Mouse (Mus musculus): ENCODE data around the gene Sgo2a. TPM values are rescaled to one million over a fixed set of nuclear protein-coding genes. Genes with fewer than 3 reads are reported as not detected.
"Not testable (repeated sequence)": the region's sequence is repeated elsewhere in the genome, so short reads cannot be mapped to it uniquely, and the experiment has no call there.

Gene Sgo2a
- 1 to 10 TPM; 3.7 to 4.9 (median 4.3) TPM for total RNA-seq (2022)

DNA sequence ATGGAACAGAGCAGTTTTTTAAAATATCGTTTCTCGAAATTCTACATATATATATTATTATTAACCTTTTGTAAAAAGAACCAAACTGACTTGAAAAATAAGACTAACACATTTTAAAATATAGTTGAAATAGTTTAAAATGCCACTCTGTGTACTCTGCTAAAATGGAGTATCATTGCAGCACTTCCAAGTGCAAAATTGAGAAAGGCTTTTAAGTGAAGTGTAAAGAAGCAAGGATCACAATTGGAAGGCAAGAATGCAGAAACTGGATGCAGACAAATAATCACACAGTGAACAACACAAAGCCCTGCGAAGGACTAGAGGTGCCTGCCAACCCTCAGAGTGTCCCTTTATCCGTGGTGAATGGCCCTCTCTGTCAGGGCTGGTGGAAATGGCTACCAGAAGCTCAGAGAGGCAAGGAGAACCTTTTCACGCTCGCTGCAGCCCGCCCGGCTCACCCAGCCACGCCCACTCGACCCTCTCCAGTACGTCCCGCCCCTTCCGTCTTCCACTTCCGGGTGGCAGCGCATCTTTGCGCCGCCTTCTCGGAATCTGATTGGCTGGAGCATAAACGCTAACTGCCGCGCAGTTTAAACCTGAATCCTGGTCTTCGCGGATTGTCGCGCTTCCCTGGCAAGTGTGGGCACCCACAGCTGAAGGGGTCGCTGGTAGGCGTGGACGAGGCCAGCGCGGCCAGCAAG is at the start of gene Sgo2a:
Sgo2a (plus strand) TSS at position 540 of the 701 bp plus-strand sequence.
- peak; percentile 88 for DNase-seq (ENCODE audit: low spot score)

DNA sequence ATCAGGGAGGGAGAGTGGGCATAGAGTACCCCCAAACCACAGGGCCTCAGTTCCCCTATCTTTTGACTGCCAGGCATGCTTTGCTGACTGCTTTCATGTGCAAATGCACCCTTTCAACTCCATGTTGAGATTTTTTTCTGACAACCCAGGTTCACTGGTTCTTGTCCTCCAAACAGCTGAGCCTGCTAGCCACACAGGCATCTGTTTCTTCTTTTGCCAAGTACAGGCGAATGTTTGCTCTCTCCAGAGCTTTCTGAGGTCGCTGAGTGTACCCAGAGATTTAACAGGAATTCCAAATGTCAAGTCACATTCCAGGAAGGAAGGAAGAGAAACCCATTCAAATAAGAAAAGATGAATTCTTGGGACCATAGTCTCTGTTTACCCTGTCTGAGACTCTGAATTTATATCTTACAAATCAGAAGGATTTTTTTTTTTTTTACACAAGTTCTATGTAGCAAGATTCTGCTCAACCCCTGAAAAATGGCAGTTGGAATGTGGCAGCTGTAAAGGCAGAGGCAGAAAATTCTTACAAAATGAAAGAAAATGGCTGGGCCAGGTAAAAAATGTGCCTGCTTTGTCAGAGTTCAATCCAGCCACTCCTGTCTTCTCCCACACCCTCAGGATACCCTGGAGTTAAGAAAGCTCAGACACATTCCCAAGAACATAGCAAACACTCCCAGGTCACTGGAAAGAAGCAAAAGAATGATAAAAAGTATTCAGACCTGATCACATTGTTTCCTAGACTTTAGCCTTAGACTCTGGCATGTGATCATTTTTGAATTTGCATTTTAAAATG is 48.0 kb upstream of the Sgo2a start:
- DNase-seq (ENCODE audit: low spot score), result no peak

DNA sequence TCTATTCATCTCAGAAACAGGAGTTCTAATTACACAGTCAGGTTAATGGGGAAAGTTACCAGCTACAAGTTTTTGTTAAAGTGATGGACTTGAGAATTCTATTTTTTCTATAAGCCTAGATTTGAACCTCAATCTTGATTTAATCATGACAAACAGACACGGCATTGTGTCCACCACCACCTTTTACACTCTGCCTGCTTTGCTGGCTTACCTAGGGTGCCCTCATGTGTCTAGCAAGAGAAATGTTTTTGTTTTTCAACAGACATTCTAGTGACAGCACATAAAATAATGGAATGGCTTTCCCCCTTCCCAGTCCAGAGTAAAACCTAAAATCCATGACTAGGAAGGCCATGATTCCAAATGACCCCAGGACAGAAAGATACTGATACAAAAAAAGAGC is 46.6 kb upstream of the Sgo2a start:
- DNase-seq (ENCODE audit: low spot score), result no peak

DNA sequence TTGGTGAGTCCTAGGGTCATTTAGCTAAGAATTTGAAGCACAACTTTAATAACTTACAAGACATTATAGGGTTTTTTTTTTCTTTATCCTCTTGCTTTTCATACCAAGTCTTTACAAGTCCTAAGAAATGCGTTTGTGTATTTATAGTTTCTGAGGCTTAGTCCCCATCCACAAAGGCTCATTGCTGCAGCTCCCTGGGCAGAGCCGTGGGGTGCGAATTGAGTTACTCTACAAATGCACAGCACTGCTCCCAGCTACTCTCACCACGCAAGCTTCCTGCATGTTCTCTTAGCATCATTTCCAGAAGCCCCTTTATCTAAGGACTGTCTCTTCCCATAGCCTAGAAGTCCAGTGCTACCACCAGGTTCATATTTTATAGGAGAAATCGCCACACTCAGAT is 46.1 kb upstream of the Sgo2a start:
- DNase-seq (ENCODE audit: low spot score), result no peak

DNA sequence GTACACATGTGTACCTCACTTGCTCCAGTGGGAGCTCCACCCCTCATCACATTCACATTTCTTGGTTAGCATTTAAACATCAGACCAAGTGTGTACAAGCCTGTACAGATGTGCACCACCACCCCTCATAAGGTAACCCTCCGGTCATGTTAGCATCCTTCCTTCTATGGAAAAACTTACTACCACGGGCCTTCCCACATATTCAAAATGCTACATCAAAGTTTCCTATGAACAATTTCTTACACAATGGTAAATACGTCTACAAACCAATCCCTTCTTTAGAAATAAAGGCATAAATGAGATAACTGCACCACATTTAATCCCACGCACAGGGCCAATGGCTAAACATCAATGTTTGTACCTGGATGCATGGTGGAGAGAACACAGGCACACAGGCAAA is 43.3 kb upstream of the Sgo2a start:
- DNase-seq (ENCODE audit: low spot score), result no peak

DNA sequence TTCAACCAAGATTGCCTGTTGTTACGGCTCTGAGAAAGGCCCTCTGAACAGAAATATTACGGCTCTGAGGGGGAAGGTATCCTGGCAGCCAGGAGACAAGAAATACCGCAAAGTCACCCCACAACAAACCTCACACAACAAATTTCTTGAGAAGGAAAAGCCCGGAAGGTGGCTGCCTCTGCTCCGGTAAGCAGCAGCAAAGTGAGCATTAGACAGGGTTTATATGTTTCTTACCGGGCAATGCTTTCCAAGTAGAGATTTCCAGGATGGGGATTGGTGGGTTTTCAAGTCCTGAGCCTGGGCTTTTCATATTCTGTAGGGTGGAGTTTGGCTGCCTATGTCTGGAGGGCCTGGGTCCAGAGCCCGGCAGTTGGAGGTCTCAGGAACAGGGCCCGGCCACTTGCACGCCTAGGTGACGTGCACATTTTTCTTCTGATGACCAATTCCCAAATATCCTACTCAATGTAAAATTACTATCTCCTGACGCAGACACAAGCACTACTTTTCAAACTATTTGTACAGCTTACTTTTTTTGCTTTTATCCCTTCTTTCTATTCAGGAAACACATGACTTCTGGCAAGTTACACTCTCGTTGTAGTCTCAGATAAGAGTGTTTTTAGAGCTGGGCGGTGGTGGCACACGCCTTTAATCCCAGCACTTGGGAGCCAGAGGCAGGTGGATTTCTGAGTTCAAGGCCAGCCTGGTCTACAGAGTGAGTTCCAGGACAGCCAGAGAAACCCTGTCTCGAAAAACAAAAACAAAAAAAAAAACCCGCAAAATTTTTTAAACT is 42.0 kb upstream of the Sgo2a start:
- DNase-seq (ENCODE audit: low spot score), result no peak

DNA sequence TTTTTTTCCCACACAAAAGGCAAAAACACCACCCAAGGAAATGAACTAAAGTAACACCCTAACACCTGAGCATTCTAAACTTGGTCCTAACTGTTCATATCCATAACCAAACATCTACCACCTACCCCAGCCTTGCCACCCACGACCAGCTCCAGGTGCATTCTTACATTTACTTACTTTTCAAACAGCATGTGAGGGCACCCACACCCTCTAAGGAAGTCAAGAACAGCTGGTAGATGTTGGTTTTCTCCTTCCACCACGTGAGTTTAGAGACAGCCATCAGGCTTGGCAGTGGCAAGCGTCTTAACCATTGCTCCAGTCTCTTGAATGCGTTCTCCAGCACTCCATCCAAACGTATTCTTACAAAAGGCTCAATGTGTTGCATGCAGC is 41.4 kb upstream of the Sgo2a start:
- no peak for DNase-seq (ENCODE audit: low spot score)

DNA sequence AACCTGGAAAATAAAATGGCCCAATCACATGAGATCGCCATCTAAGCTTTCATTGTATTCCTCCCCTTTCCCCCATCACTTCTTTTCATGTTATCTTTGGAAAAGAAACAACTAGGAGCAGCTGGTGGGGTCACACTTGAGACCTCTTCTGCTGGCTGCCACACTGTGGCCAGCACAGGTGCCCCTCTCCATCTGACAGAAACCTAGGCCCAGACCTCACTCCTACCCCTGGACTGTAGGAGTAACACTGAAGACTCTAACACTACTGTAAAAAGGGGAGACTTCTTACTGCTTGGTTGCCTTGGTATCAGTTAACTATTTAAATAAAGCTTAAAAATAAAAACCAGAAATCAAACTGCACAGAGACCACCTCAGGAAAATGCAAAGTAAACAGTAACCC is 40.0 kb upstream of the Sgo2a start:
- no peak for DNase-seq (ENCODE audit: low spot score)

DNA sequence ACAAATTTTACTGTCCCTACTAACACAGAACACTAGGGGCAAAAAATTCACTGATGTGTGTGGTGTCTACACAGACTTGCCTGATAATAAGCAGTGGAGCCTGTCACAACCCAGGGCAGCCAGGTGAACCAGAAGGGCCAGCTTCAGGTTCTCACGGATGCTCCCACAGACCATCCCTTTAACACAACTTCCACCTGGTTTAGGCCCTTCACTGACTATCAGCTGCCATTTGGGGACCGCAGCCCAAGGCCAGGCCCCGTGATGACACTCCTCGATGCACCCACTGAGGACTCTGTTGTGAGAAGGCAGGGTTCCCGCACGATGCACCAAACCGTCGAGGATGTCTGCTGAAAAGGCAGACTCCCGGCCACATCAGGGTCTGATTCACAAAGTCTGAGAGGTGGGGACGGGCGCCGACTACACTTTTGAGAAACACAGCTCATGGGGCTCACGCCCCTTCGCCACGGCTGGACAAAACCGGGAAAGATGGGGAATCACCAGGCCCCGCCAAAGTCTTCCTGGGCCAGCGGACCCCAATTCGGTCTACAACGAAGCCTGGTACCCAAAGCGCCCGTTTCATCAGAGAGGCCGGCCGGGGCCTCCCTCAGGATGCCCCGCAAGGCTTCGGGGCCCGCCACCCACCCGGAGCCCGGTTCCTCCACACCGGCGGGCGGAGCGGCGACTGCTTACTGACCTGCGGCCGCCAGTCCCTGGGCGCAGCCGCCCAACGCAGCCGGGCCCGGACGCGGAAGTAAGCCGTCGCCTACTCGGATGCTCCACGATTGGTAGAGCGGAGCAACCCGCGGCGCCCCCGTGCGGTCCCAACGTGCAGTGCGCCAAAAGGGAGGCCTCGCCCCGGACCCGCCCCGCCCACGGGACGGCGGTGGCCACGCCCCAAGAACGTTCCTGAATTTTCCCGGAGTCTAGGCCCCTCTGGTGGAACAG is 26.2 kb upstream of the Sgo2a start:
- peak; percentile 97 for DNase-seq (ENCODE audit: low spot score)

DNA sequence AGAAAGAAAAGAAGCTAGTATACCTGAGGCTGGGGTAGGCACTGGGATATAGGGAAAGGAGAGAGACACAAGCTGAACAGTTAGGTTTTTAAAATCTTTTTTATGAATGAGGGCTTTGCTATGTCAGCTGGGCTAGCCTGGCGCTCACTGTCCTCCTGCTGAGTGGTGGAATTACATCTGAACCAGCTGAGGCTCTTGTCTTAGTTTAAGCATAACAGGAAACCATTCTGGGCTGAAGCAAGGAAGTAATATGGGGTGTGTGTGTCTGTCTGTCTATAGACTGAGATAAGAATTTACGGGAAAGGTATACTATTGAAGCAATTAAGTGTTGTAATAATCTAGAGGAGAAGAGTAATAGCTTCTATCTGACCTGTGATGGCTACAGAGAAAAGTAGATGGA is 24.2 kb upstream of the Sgo2a start:
- DNase-seq (ENCODE audit: low spot score), result no peak

DNA sequence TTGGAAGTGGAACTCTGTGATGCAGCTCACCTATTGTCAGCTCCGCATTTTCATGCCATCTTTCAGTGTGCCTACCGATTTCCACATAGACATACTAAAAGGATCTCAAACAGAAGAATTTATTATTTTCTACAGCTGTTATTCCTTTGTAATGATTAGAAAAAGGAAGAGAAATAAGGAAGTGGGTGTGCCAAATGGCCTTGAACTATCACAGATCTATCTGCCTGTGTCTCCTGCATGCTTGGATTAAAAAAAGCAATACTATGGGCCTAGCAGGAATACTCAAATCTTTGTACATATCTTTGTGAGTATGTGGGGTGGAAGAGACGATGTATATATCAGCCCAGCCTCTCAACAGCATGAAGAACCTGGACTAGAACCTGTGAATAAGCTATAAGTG is 18.9 kb upstream of the Sgo2a start:
- DNase-seq (ENCODE audit: low spot score), result no peak

DNA sequence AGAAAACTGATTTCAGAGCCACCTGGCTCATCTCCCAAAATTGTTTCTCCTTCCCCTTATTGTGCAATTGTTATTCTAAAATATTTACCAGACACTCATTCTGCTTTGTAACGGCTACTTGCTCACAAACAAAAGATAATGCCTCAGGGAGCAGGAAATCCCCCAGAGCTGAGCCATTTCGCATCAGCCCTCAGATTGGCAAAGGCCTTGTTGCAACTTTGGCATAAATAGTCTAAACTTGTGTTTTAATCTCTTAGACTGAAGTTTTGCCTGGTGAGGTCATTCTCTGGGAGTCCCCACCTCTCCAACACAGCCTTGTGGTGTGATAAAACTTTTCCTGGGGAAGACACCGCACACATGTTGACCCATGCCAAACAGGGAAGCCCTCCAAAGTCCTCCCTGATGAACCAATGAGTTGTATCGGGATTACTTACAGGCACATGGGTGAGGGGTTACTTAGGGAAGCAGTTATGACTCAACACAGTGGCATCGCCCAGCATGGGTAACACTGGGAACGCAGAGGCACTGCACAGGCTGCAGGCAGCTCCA is 6.6 kb upstream of the Sgo2a start:
- DNase-seq (ENCODE audit: low spot score), result peak; percentile 23

DNA sequence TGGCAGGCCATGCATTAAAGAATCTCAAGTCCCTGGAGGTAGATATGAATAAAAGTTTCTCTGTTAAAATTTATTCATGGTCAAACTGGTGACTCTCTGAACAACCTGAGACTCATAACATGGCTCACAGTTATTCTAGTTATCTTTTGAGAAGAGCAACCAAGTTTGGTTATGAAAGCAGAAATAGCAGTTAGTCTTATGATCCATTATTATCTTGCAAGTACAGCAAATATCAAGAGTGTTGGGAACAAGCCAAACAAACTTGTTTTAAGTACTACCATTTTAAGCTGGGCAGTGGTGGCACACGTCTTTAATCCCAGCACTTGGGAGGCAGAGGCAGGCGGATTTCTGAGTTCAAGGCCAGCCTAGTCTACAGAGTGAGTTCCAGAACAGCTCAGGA is 4.5 kb upstream of the Sgo2a start:
- DNase-seq (ENCODE audit: low spot score), result no peak

DNA sequence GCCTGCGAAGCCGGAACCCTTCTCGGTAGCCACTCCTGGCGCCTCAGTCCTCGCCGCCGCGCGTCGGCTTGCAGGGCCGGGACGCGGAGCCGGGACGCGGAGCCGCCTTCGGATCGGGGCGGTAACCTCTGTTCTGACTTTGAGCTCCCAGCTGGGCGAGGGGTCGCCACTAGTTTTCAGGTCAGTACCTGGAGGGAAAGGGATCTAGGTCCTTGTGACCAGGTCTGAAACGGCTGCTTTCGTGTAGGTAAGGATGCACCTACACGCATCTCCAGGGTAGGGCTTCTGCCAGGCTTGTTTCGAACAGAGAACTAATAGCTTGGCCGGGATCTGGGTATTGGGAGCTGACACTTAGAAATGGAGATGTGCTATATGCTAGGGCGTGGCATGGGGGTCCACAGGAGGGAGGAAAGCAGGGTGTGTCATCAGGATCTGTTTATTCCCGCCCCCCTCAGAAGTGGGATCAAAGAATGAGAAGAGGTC is 403 bp downstream of the Sgo2a start:
- no peak for DNase-seq (ENCODE audit: low spot score)

DNA sequence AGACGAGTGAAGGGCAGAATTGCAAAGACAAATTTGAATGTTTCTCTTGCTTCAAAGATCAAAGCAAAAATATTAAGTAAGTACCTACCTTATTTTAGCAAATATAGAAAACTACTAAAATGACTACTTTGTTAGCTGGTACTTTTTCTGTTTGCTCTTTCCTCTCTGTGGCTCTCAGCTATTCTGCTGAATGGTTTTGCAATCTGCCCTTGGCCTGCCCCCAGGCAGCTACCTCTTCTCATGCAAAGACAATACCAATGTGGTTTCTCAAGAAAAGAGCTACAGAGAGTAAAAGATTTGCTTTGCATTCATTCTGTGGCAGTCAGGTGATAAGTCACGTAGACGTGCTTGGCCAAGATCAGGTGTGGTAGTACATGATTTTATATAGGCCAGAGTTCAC is 2.4 kb downstream of the Sgo2a start:
- no peak for DNase-seq (ENCODE audit: low spot score)

DNA sequence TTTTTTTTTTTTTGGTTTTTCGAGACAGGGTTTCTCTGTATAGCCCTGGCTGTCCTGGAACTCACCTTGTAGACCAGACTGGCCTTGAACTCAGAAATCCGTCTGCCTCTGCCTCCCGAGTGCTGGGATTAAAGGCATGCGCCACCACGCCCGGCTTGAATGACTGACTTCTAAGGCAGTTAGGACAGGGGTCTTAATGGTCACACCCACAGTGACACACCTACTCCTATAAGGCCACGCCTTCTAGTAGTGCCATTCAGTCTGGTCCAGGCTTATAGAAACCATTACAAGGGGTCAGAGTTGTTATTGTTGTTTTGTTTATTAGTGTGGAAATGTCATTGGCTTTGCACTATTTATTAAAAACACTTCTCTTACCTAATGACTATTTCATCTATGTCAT is 10.6 kb downstream of the Sgo2a start:
- not testable (repeated sequence) for DNase-seq (ENCODE audit: low spot score)

DNA sequence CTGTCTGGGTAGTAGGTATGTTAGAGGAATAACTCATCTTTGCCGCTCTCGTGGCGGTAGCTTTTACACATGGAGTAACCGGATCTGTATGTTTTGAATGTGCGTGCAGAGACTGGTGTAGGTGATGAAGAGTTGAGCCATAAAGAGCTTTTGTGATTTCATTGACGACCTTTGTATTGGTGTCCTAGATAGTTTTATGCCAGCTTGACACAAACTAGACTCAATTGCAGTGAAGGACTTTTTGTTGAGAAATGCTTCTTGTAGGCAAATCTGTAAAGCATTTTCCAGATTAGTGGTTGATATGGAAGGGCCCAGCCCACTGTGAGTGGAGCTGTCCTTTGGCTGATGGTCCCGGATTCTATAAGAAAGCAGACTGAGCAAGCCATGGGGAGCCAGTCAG is 23.1 kb downstream of the Sgo2a start, which contains the start of gene Kctd18:
Kctd18 (minus strand) TSS at position 101 of the 400 bp plus-strand sequence.
- DNase-seq (ENCODE audit: low spot score), result no peak

DNA sequence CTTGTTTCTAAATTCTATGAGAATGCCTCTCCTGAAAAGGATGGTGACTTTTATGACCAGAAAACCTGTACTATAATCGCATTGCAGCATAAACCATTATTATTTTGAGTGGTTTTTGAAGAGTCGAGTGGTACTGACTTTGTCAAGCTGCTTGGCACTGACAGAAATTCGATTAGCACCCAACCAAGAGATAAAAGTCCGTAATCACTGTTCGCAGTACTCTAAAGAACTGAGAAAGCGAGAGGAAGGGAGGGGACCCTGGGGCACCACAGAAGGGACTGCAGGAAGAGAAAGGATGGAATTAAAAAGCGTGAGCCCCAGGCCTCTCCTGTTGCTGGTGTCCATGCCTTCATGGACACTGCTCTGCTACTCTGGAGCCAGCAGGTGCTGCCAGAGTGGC is 31.9 kb downstream of the Sgo2a start:
- DNase-seq (ENCODE audit: low spot score), result no peak

DNA sequence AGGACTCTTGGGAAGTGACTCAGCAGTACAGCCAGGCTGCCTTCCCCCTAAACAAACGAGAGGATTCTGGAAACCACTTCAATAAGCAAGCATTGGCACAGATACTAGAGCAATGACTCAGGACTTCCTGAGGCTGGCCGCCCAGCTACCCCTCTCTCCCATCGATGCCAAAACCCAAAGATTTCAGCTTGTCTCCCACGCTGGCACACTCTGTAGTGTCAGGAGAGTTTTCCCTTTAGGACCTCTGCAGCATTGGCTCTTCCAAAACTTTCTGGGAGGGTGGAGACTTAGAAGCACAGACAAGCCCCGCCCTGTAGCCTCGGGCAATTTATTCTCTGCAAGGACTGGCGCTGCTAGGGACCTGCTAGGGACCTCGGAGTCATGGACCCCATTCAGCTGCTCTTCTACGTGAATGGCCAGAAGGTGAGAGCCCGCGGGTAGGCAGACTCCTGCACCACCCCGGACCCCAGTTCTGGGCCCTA is 33.9 kb downstream of the Sgo2a start, which contains the start of gene Aox1:
Aox1 (plus strand) TSS at position 296 of the 482 bp plus-strand sequence.
- DNase-seq (ENCODE audit: low spot score), result peak; percentile 85

DNA sequence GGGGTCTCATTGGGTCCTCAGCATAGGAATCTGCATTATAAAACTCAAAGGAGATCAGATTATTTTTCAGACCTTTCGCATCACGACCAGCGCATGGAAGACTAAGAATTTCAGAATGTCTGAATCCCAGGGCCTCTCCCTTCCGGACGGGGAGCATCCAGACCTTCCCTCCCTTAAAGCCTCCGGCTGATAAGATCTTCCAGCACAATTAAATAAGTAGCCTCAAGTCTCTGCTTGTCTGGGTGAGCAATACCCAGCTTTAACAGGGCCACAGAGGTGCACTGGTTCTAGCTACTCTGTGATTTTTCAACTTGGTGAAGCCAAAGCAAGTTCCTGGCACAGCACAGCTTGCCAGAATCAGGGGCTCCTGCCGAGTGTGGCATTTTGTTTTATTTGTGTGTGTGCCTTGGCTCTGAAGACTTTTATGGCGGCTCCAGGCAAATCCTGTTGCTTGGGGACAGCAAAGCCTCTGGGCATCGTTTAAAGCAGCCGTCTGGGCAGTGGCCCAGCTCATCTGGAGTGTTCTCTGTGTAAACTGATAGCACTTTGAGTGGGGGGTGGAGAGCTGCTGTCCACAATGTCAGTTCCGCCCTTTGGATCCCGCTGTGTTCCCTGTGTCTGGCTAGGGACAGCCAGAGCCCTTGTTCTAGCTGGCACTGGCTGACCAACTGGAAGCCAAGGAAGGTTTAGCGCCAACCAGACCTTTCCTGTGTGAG is 34.5 kb downstream of the Sgo2a start:
- DNase-seq (ENCODE audit: low spot score), result peak; percentile 87
